Mouse (Mus musculus): ENCODE results near the gene 1700016H13Rik. TPM values are rescaled to one million over a fixed set of nuclear protein-coding genes. Genes with fewer than 3 reads are reported as not detected.
A peak's percentile ranks its signal among the peaks of the same experiment; 100 is the strongest.

1700016H13Rik gene
- polyA plus RNA-seq, 1 experiment from 2014 or later, result 0.35 TPM

DNA sequence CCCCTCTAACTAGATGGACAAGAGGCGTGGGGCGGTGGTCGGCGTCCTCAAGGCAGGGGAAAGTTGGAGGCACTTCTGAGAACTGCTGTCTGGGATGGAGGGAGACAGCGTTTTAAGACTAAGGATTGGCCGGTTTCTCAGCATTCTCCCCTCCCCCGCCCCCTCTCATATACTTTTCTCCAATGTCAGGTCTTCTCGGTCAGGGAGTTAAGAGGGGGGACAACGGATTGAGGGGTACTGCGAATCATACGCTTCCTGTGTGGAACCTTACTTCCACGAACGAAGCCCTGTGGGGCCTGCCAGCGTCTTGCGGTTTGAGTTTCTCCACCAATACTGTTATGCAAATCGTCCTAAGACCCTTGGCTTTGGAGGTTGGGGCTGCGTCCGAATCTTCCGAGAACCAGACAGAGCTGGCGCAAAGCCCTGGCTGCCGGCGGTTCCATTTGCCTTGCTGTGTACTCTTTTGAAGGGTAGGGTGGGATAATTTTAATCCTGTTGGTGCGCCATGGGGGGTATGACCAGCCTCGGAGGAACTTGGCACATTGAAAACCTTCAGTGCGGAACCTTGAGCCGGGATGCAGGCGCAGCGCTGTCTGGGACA, 37.3 kb upstream of the 1700016H13Rik start:
- H3K9me3 ChIP-seq (replicated peaks; ENCODE audit: control insufficient read depth, low read length), result no peaks in the 10 kb centered on the region
- H3K36me3 ChIP-seq (ENCODE audit: control insufficient read depth, insufficient read depth), result no peaks in the 10 kb centered on the region
- H3K4me1 ChIP-seq (ENCODE audit: control insufficient read depth, insufficient read depth, low read length), result peaks cover 5% of the 10 kb centered on the region; the same call in 1 of the 2 replicates
- peak overlapping the region; percentile 100 for H3K4me2 ChIP-seq (ENCODE audit: low read depth, low read length)
- H3K4me3 ChIP-seq (ENCODE audit: low read length), result peak overlapping the region; percentile 84
- peaks cover 2% of the 10 kb centered on the region; the same call in 1 of the 2 replicates for H3K27me3 ChIP-seq (ENCODE audit: control insufficient read depth, insufficient read depth, low read length)
- under 1% methylated on average over 28 of the region's 28 CpGs for WGBS
- no peak for ATAC-seq (replicated peaks; ENCODE audit: extremely low read depth, insufficient read depth, low FRiP score)
- H3K27ac ChIP-seq (ENCODE audit: low read length), result no peak overlapping the region
- peak overlapping the region; percentile 79 for H3K9ac ChIP-seq (ENCODE audit: low read length)

DNA sequence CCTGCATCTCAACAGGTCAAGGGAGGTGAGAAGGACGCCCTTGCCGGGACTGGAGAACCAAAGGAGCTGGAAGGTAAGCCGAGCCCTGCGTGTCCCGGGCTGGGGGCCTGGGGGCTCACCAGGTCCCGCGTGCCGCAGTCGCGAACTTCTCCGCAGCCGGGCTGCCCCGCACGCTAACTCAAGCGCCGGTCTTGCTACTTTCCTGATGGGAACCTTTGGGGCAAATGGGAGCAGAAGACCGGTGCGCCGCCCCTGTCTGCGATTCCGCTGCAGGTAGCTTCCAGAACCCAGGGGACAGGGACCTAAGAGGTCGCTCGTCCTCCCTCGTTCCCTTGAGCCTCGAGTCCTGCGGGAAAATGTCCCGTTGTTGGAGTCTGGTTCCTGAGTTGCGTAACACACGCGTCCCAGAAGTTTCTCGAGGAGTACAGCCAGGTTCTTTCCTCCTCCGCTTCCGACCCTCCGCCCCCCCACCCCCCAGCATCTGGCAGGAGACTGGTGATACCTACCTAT, 36.8 kb upstream of the 1700016H13Rik start:
- H3K27me3 ChIP-seq (ENCODE audit: control insufficient read depth, insufficient read depth, low read length), result peaks cover 2% of the 10 kb centered on the region; the same call in 1 of the 2 replicates
- no peak overlapping the region for H3K27ac ChIP-seq (ENCODE audit: low read length)

DNA sequence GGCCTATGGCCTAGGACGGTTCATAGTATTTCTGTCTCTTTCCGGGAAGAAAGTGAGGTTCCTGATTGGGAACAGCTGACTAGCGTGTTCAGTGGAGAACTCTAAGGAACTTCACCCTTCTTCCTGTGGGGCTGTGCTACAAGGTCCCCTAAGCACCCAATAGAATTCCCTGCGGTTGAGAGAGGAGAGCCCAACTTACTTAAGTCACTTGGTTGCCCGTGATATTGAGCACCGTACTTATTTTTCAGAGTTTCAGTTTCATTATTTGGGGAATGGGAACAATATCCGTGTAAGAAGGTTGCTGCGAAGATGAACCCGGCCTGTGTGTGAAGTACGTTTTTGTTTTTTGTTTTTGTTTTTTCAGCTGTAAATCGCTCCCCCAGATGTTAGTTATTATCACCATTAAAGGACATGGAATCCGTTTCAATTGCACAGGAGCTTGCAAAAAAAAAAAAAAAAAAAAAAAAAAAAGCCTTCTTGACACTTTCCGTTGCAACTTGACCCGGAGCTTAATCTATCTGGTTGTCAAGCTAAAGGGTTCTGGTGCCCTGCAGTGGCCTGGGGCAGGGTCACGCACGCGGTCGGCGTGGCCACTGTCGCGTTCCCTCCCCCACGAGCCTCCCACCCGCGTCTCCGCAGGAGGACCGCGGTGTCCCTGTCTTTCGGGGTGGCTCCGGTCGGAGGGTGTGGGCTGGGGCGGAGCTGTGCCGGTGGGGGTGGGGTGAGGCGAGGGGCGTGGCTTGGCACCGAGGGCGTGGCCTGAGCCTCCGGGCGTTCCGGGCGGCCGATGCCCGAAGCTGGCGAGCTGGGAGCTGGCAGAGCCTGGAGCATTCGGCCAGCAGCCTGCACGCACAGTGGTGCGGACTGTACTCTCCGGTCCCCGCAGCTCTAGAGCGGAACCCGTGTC, 36.1 kb upstream of the 1700016H13Rik start, which contains the start of gene Aff1:
Aff1 (plus strand) TSS at position 751 of the 907 bp plus-strand sequence.
- peaks cover 2% of the 10 kb centered on the region; the same call in 1 of the 2 replicates for H3K27me3 ChIP-seq (ENCODE audit: control insufficient read depth, insufficient read depth, low read length)
- peak within 1 kb of the TSS; percentile 84 for H3K4me3 ChIP-seq (ENCODE audit: low read length)
- no peaks in the 10 kb centered on the region for H3K9me3 ChIP-seq (replicated peaks; ENCODE audit: control insufficient read depth, low read length)
- H3K4me2 ChIP-seq (ENCODE audit: low read depth, low read length), result peak within 1 kb of the TSS; percentile 100
- 4% methylated on average over 50 of the region's 50 CpGs for WGBS
- peak within 1 kb of the TSS; percentile 55 for H3K27ac ChIP-seq (ENCODE audit: low read length)
- H3K9ac ChIP-seq (ENCODE audit: low read length), result peak within 1 kb of the TSS; percentile 79
- ATAC-seq (replicated peaks; ENCODE audit: extremely low read depth, insufficient read depth, low FRiP score), result peak; percentile 93
- H3K4me1 ChIP-seq (ENCODE audit: control insufficient read depth, insufficient read depth, low read length), result peaks cover 5% of the 10 kb centered on the region; the same call in 1 of the 2 replicates
- no peaks in the 10 kb centered on the region for H3K36me3 ChIP-seq (ENCODE audit: control insufficient read depth, insufficient read depth)

More for the DNA sequence above, 36.8 kb upstream of the 1700016H13Rik start:
- under 1% methylated on average over 34 of the region's 34 CpGs for WGBS
- Histone ChIP-seq H3K9me3 (replicated peaks; ENCODE audit: control insufficient read depth, low read length) (no peaks in the 10 kb centered on the region), H3K4me2 (ENCODE audit: low read depth, low read length) (peak overlapping the region; percentile 100), H3K4me1 (ENCODE audit: control insufficient read depth, insufficient read depth, low read length) (peaks cover 5% of the 10 kb centered on the region; the same call in 1 of the 2 replicates), H3K9ac (ENCODE audit: low read length) (peak overlapping the region; percentile 79), H3K36me3 (ENCODE audit: control insufficient read depth, insufficient read depth) (no peaks in the 10 kb centered on the region), H3K4me3 (ENCODE audit: low read length) (peak overlapping the region; percentile 84)
- ATAC-seq (replicated peaks; ENCODE audit: extremely low read depth, insufficient read depth, low FRiP score), result peak; percentile 26

DNA sequence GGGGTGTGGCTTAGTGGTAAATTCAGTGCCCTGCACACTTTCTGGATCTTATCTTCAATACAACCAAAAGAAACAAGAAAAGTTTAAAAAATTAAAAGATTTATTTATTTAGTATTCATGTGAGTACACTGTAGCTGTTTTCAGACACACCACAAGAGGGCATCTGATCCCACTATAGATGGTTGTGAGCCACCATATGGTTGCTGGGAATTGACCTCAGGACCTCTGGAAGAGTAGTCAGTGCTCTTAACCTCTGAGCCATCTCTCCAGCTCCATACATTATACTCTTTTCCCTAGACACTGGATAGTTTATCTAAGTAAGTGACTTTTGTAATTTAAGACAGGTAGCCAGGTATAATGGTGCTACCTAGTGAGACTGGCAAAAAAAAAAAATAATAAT, 35.4 kb upstream of the 1700016H13Rik start:
- no peak for ATAC-seq (replicated peaks; ENCODE audit: extremely low read depth, insufficient read depth, low FRiP score)
- no peak overlapping the region for H3K27ac ChIP-seq (ENCODE audit: low read length)
- H3K27me3 ChIP-seq (ENCODE audit: control insufficient read depth, insufficient read depth, low read length), result peaks cover 2% of the 10 kb centered on the region; the same call in 1 of the 2 replicates
- H3K4me1 ChIP-seq (ENCODE audit: control insufficient read depth, insufficient read depth, low read length), result peaks cover 5% of the 10 kb centered on the region; the same call in 1 of the 2 replicates
- no peaks in the 10 kb centered on the region for H3K36me3 ChIP-seq (ENCODE audit: control insufficient read depth, insufficient read depth)
- H3K9ac ChIP-seq (ENCODE audit: low read length), result no peak overlapping the region
- H3K4me3 ChIP-seq (ENCODE audit: low read length), result peak overlapping the region; percentile 84; the same call in 1 of the 2 replicates
- no peaks in the 10 kb centered on the region for H3K9me3 ChIP-seq (replicated peaks; ENCODE audit: control insufficient read depth, low read length)
- H3K4me2 ChIP-seq (ENCODE audit: low read depth, low read length), result peak overlapping the region; percentile 100

DNA sequence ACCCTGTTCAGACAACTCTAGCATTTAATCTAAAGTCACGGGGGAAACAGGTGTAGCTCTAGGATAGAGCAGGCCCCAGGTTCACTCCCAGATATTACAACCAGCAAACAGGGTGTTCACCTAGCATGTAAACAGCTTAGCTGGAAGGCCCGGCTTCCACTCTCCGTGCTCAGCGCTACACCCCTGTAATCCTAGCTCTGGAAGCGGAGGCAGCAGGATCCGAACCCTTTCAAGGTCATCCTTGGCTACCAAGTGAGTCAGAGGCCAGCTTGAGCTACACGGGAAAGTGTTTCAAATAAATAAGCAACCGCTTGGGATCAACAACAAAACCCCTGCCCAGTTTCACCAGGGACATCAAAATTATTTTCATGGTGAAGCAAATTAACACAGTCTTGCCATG, 34.4 kb upstream of the 1700016H13Rik start:
- H3K4me2 ChIP-seq (ENCODE audit: low read depth, low read length), result no peak overlapping the region
- H3K27me3 ChIP-seq (ENCODE audit: control insufficient read depth, insufficient read depth, low read length), result peaks cover 2% of the 10 kb centered on the region; the same call in 1 of the 2 replicates
- no peaks in the 10 kb centered on the region for H3K36me3 ChIP-seq (ENCODE audit: control insufficient read depth, insufficient read depth)
- WGBS, result 87% methylated on average over 8 of the region's 8 CpGs
- H3K9ac ChIP-seq (ENCODE audit: low read length), result no peak overlapping the region
- no peak overlapping the region for H3K27ac ChIP-seq (ENCODE audit: low read length)
- peaks cover 5% of the 10 kb centered on the region; the same call in 1 of the 2 replicates for H3K4me1 ChIP-seq (ENCODE audit: control insufficient read depth, insufficient read depth, low read length)
- no peaks in the 10 kb centered on the region for H3K9me3 ChIP-seq (replicated peaks; ENCODE audit: control insufficient read depth, low read length)
- no peak for ATAC-seq (replicated peaks; ENCODE audit: extremely low read depth, insufficient read depth, low FRiP score)
- H3K4me3 ChIP-seq (ENCODE audit: low read length), result no peak overlapping the region

GRCm38 (mm10) chr5:103689645-103690044, 33.8 kb upstream of the 1700016H13Rik start:
- no peaks in the 10 kb centered on the region for H3K9me3 ChIP-seq (replicated peaks; ENCODE audit: control insufficient read depth, low read length)
- no peak overlapping the region for H3K4me2 ChIP-seq (ENCODE audit: low read depth, low read length)
- no peak overlapping the region for H3K27ac ChIP-seq (ENCODE audit: low read length)
- peaks cover 5% of the 10 kb centered on the region; the same call in 1 of the 2 replicates for H3K4me1 ChIP-seq (ENCODE audit: control insufficient read depth, insufficient read depth, low read length)
- H3K36me3 ChIP-seq (ENCODE audit: control insufficient read depth, insufficient read depth), result no peaks in the 10 kb centered on the region
- WGBS, result 38% methylated on average over 5 of the region's 5 CpGs
- no peak overlapping the region for H3K4me3 ChIP-seq (ENCODE audit: low read length)
- no peak for ATAC-seq (replicated peaks; ENCODE audit: extremely low read depth, insufficient read depth, low FRiP score)
- peaks cover 2% of the 10 kb centered on the region; the same call in 1 of the 2 replicates for H3K27me3 ChIP-seq (ENCODE audit: control insufficient read depth, insufficient read depth, low read length)
- H3K9ac ChIP-seq (ENCODE audit: low read length), result no peak overlapping the region

- Histone ChIP-seq H3K9me3 (replicated peaks; ENCODE audit: control insufficient read depth, low read length) (no peaks in the 10 kb centered on the region), H3K27me3 (ENCODE audit: control insufficient read depth, insufficient read depth, low read length) (no peaks in the 10 kb centered on the region), H3K27ac (ENCODE audit: low read length) (no peak overlapping the region), H3K9ac (ENCODE audit: low read length) (no peak overlapping the region), H3K36me3 (ENCODE audit: control insufficient read depth, insufficient read depth) (no peaks in the 10 kb centered on the region), H3K4me3 (ENCODE audit: low read length) (no peak overlapping the region), H3K4me2 (ENCODE audit: low read depth, low read length) (no peak overlapping the region), H3K4me1 (ENCODE audit: control insufficient read depth, insufficient read depth, low read length) (no peaks in the 10 kb centered on the region)
- 77% methylated on average over 3 of the region's 3 CpGs for WGBS
- no peak for ATAC-seq (replicated peaks; ENCODE audit: extremely low read depth, insufficient read depth, low FRiP score)
Observed at GRCm38 (mm10) chr5:103681824-103682223, 26.0 kb upstream of the 1700016H13Rik start.

GRCm38 (mm10) chr5:103680381-103680780, 24.6 kb upstream of the 1700016H13Rik start:
- H3K27me3 ChIP-seq (ENCODE audit: control insufficient read depth, insufficient read depth, low read length), result no peaks in the 10 kb centered on the region
- H3K4me1 ChIP-seq (ENCODE audit: control insufficient read depth, insufficient read depth, low read length), result no peaks in the 10 kb centered on the region
- no peak overlapping the region for H3K4me3 ChIP-seq (ENCODE audit: low read length)
- no peak overlapping the region for H3K27ac ChIP-seq (ENCODE audit: low read length)
- no peak overlapping the region for H3K9ac ChIP-seq (ENCODE audit: low read length)
- no peaks in the 10 kb centered on the region for H3K9me3 ChIP-seq (replicated peaks; ENCODE audit: control insufficient read depth, low read length)
- WGBS, result 38% methylated on average over 4 of the region's 4 CpGs
- H3K36me3 ChIP-seq (ENCODE audit: control insufficient read depth, insufficient read depth), result no peaks in the 10 kb centered on the region
- ATAC-seq (replicated peaks; ENCODE audit: extremely low read depth, insufficient read depth, low FRiP score), result no peak
- H3K4me2 ChIP-seq (ENCODE audit: low read depth, low read length), result no peak overlapping the region

All from heart, embryonic 16.5 days (tissue).